Mouse (Mus musculus) lung, adult 2 months (tissue): Measurements from ENCODE around the gene Eln. TPM values are rescaled to one million over a fixed set of nuclear protein-coding genes. Genes with fewer than 3 reads are reported as not detected.

Experiments
- DNase-seq: peaks from one replicate; pipeline ENCODE4 v3.0.0; 2022
- H3K4me1 ChIP-seq: fragments of 200-500 bp; 2 replicates; pipeline ENCODE4 v1.6.1; 2011; ENCODE audit warnings: low read length; ENCODE audit not compliant: control insufficient read depth, insufficient read depth
- H3K4me3 ChIP-seq: fragments of 200-500 bp; replicated peaks from 2 replicates; pipeline ENCODE3; 2011; ENCODE audit warnings: low read depth, mild to moderate bottlenecking, control low read depth, low read length; ENCODE audit errors: extremely low read depth
- CTCF ChIP-seq: fragments of 200-500 bp; IDR thresholded peaks from 2 replicates; pipeline ENCODE4 v1.5.1; 2011; ENCODE audit warnings: mild to moderate bottlenecking, low read length, control low read depth; ENCODE audit not compliant: insufficient read depth
- POLR2A ChIP-seq: fragments of 200-500 bp; IDR thresholded peaks from 2 replicates; pipeline ENCODE4 v1.6.1; 2011; ENCODE audit warnings: low read depth, mild to moderate bottlenecking, control low read depth, low read length, borderline replicate concordance; ENCODE audit errors: extremely low read depth
- WGBS: fragments of 180-500 bp; shearing (Covaris S2); methylation state at CpG from one replicate; pipeline ENCODE4 v1.1.7; 2018; 5-methylcytosine and 5-hydroxymethylcytosine counted together
- polyA plus RNA-seq: library from polyadenylated mRNA; depleted of rRNA; stranded (reverse); fragments of >200 nt; gene quantifications from 2 replicates; pipeline ENCODE4 v1.2.3, GENCODE M21; 2012

The Eln gene
- polyA plus RNA-seq, 1 experiment, result 510 TPM

- 70% methylated on average over 8 of the region's 8 CpGs for WGBS
- no peak overlapping the region for H3K4me3 ChIP-seq
- H3K4me1 ChIP-seq, result no peaks in the 10 kb centered on the region
- no peak for DNase-seq
- TF ChIP-seq CTCF (no peak), POLR2A (no peak)
Measured at GRCm38 (mm10) chr5:134727001-134727639, 20.0 kb downstream of the Eln start.

- 58% methylated on average over 4 of the region's 4 CpGs for WGBS
- TF ChIP-seq CTCF, result no peak
- DNase-seq, result no peak
- no peak overlapping the region for H3K4me3 ChIP-seq
- H3K4me1 ChIP-seq, result no peaks in the 10 kb centered on the region
Measured at GRCm38 (mm10) chr5:134725299-134725698, 21.8 kb downstream of the Eln start.

GRCm38 (mm10) chr5:134720058-134720457, 27.1 kb downstream of the Eln start:
- DNase-seq, result no peak
- H3K4me3 ChIP-seq, result no peak overlapping the region
- H3K4me1 ChIP-seq, result no peaks in the 10 kb centered on the region
- TF ChIP-seq CTCF (no peak), POLR2A (no peak)
- WGBS, result 62% methylated on average over 4 of the region's 4 CpGs

DNA sequence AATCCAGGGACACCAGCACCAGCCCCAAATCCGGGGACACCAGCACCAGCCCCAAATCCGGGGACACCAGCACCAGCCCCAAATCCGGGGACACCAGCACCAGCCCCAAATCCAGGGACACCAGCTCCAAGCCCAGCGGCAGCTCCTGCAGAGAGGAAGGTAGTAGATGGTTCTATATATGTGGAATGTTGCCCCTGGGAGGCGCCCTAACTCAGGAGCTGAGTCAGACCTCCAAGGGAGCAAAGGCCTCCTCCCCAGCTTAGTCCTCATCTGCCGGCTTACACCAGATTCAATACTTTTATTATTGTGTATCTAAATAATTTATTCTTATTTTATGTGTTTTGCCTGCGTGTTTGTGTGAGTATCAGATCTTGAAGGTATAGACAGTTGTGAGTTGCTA, 36.0 kb downstream of the Eln start:
- Histone ChIP-seq H3K4me1 (no peaks in the 10 kb centered on the region), H3K4me3 (no peak overlapping the region)
- WGBS, result 77% methylated on average over 7 of the region's 7 CpGs
- no peak for TF ChIP-seq POLR2A
- no peak for TF ChIP-seq CTCF
- DNase-seq, result no peak

DNA sequence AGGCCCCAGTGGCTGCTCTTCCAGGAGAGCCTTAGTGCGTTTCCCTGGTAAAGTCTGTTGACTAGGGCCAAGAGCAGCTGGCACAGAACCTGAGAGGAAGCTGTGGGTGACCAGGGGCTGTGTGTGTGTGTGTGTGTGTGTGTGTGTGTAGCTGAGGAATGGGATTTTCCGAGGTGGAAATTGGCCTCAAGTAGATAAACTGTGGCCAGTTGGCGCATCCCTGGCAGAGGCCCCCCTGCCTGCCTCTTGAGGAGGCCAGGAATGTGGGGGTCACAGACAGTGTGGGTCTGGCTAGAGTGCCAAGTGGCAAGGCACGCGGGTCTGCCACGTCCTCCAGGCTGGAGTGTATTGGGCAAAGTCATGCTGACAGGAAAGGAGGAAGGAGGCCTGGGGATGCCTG, 37.8 kb downstream of the Eln start:
- TF ChIP-seq CTCF, result no peak
- no peak for TF ChIP-seq POLR2A
- Histone ChIP-seq H3K4me3 (no peak overlapping the region), H3K4me1 (no peaks in the 10 kb centered on the region)
- WGBS, result 19% methylated on average over 6 of the region's 6 CpGs
- no peak for DNase-seq

- Histone ChIP-seq H3K4me1 (no peaks in the 10 kb centered on the region), H3K4me3 (no peak overlapping the region)
- DNase-seq, result peak; percentile 79
- TF ChIP-seq POLR2A, result no peak
- peak; percentile 88 for TF ChIP-seq CTCF
Measured at GRCm38 (mm10) chr5:134704157-134704556, 43.0 kb downstream of the Eln start.

- H3K4me1 ChIP-seq, result no peaks in the 10 kb centered on the region
- DNase-seq, result no peak
- no peak for TF ChIP-seq CTCF
- TF ChIP-seq POLR2A, result no peak
- WGBS, result 62% methylated on average over 2 of the region's 2 CpGs
- H3K4me3 ChIP-seq, result no peak overlapping the region
Measured at GRCm38 (mm10) chr5:134695539-134695938, 51.6 kb downstream of the Eln start.

- WGBS, result 26% methylated on average over 2 of the region's 2 CpGs
- Histone ChIP-seq H3K4me3 (no peak overlapping the region), H3K4me1 (no peaks in the 10 kb centered on the region)
- TF ChIP-seq POLR2A (no peak), CTCF (no peak; the same call in none of the 2 replicates)
- DNase-seq, result no peak
Measured at GRCm38 (mm10) chr5:134695082-134695481, 52.0 kb downstream of the Eln start.

DNA sequence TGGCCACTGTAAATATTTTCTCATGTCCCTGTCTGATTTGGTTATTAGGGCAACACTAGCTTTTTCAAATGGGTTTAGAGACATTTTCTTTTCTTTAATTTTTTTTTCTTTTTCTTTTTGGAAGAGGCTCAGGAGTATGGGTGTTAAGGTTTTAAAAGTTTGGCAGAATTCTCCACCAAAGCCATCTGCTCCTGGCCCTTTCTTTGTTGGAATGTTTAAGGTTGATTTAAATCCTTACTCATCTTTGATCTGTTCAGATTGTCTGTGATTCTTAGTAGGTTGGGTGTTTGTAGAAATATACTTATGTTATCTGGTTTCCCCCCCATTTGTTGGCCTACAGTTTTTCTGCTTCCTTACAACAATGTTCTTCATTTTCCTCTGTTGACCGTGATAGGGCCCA, 54.4 kb downstream of the Eln start:
- no peak overlapping the region for H3K4me3 ChIP-seq
- no peak for DNase-seq
- H3K4me1 ChIP-seq, result no peaks in the 10 kb centered on the region
- WGBS, result 91% methylated on average over 1 of the region's 1 CpGs
- TF ChIP-seq POLR2A, result no peak
- no peak for TF ChIP-seq CTCF

DNA sequence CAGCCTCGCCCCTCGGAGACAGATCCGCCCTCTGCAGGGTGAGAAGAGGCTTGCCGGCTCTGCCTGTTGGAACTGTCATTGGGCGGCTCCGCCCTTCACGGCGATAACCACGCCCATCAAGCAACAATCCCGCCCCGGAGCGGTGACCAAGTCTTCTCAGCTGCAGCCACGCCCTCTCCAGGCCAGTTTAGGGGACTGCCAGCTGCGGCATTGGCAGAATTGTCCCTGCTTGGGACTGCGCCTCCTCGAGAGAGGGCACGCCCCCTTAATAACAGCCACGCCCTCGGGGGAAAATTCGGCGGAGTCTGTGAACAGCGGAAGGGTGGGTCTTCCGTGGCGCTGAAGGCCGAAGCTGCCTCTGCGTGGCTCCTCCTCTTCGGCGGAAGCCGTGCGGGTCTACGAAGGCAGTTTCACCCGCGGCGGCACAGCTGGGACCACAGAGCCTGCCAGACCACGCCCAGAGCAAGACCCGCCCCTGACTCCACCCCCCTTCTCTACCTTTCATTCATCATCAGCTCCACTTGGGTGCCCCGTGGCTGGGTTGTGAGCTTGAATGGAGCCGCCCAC, 58.3 kb downstream of the Eln start:
- WGBS, result under 1% methylated on average over 38 of the region's 38 CpGs
- peak; percentile 100 for DNase-seq
- TF ChIP-seq CTCF (no peak), POLR2A (no peak; the same call in 1 of the 2 replicates)
- Histone ChIP-seq H3K4me1 (no peaks in the 10 kb centered on the region; the same call in 1 of the 2 replicates), H3K4me3 (peak overlapping the region; percentile 22)
